Mouse (Mus musculus): ENCODE measurements around the gene Camta1. TPM values are rescaled to one million over a fixed set of nuclear protein-coding genes. Genes with fewer than 3 reads are reported as not detected.

Gene Camta1
- polyA plus RNA-seq, 1 experiment from 2014 or later = 61.9 TPM

- no peak overlapping the region for H3K9ac ChIP-seq (ENCODE audit: low read length)
- ATAC-seq (ENCODE audit: low FRiP score, low TSS enrichment) (no peak), DNase-seq (ENCODE audit: low spot score) (no peak)
- H3K9me3 ChIP-seq (ENCODE audit: control insufficient read depth, low read length) = no peaks in the 10 kb centered on the region
- TF ChIP-seq EP300 (optimal IDR thresholded peaks at IDR 0.05) (no peak), CTCF (IDR thresholded peaks at IDR 0.05; ENCODE audit: low read depth) (no peak)
- H3K36me3 ChIP-seq (ENCODE audit: control insufficient read depth, insufficient read depth, low read length) = no peaks in the 10 kb centered on the region
- H3K27me3 ChIP-seq (ENCODE audit: control insufficient read depth, insufficient read depth, low read length) = no peaks in the 10 kb centered on the region
- WGBS = 74% methylated on average over 7 of the region's 7 CpGs
- no peak overlapping the region for H3K27ac ChIP-seq (replicated peaks)
- H3K4me3 ChIP-seq (ENCODE audit: low read depth, low read length) = no peak overlapping the region
- no peak overlapping the region for H3K4me2 ChIP-seq (replicated peaks; ENCODE audit: low read depth)
- no peaks in the 10 kb centered on the region for H3K4me1 ChIP-seq (replicated peaks; ENCODE audit: control insufficient read depth, insufficient read depth)
These were observed 268.6 kb downstream of the Camta1 start for GRCm38 (mm10) chr4:151593042-151593441.

GRCm38 (mm10) chr4:151586074-151586473 lies 275.6 kb downstream of the Camta1 start:
- ATAC-seq (ENCODE audit: low FRiP score, low TSS enrichment) (no peak), DNase-seq (ENCODE audit: low spot score) (no peak)
- H3K9me3 ChIP-seq (ENCODE audit: control insufficient read depth, low read length) = no peaks in the 10 kb centered on the region
- H3K27me3 ChIP-seq (ENCODE audit: control insufficient read depth, insufficient read depth, low read length) = no peaks in the 10 kb centered on the region
- no peak overlapping the region for H3K27ac ChIP-seq (replicated peaks)
- H3K4me3 ChIP-seq (ENCODE audit: low read depth, low read length) = no peak overlapping the region
- H3K4me1 ChIP-seq (replicated peaks; ENCODE audit: control insufficient read depth, insufficient read depth) = no peaks in the 10 kb centered on the region
- no peaks in the 10 kb centered on the region for H3K36me3 ChIP-seq (ENCODE audit: control insufficient read depth, insufficient read depth, low read length)
- 66% methylated on average over 9 of the region's 9 CpGs for WGBS
- TF ChIP-seq EP300 (optimal IDR thresholded peaks at IDR 0.05) (no peak), CTCF (IDR thresholded peaks at IDR 0.05; ENCODE audit: low read depth) (no peak)
- H3K9ac ChIP-seq (ENCODE audit: low read length) = no peak overlapping the region
- H3K4me2 ChIP-seq (replicated peaks; ENCODE audit: low read depth) = no peak overlapping the region

GRCm38 (mm10) chr4:151577961-151578360 lies 283.7 kb downstream of the Camta1 start:
- H3K9me3 ChIP-seq (ENCODE audit: control insufficient read depth, low read length) = no peaks in the 10 kb centered on the region
- TF ChIP-seq EP300 (optimal IDR thresholded peaks at IDR 0.05) = no peak
- TF ChIP-seq CTCF (IDR thresholded peaks at IDR 0.05; ENCODE audit: low read depth) = no peak
- no peak for DNase-seq (ENCODE audit: low spot score)
- no peak overlapping the region for H3K4me2 ChIP-seq (replicated peaks; ENCODE audit: low read depth)
- no peak overlapping the region for H3K27ac ChIP-seq (replicated peaks)
- 60% methylated on average over 3 of the region's 3 CpGs for WGBS
- no peak overlapping the region for H3K9ac ChIP-seq (ENCODE audit: low read length)
- no peaks in the 10 kb centered on the region for H3K36me3 ChIP-seq (ENCODE audit: control insufficient read depth, insufficient read depth, low read length)
- no peaks in the 10 kb centered on the region for H3K27me3 ChIP-seq (ENCODE audit: control insufficient read depth, insufficient read depth, low read length)
- no peak for ATAC-seq (ENCODE audit: low FRiP score, low TSS enrichment)
- no peak overlapping the region for H3K4me3 ChIP-seq (ENCODE audit: low read depth, low read length)
- H3K4me1 ChIP-seq (replicated peaks; ENCODE audit: control insufficient read depth, insufficient read depth) = no peaks in the 10 kb centered on the region

GRCm38 (mm10) chr4:151576291-151577108 lies 285.2 kb downstream of the Camta1 start:
- 73% methylated on average over 15 of the region's 15 CpGs for WGBS

GRCm38 (mm10) chr4:151572716-151573115 lies 289.0 kb downstream of the Camta1 start:
- 51% methylated on average over 5 of the region's 5 CpGs for WGBS
- Histone ChIP-seq H3K9ac (ENCODE audit: low read length) (no peak overlapping the region), H3K27ac (replicated peaks) (no peak overlapping the region), H3K9me3 (ENCODE audit: control insufficient read depth, low read length) (no peaks in the 10 kb centered on the region), H3K36me3 (ENCODE audit: control insufficient read depth, insufficient read depth, low read length) (no peaks in the 10 kb centered on the region), H3K4me3 (ENCODE audit: low read depth, low read length) (no peak overlapping the region), H3K27me3 (ENCODE audit: control insufficient read depth, insufficient read depth, low read length) (no peaks in the 10 kb centered on the region), H3K4me1 (replicated peaks; ENCODE audit: control insufficient read depth, insufficient read depth) (no peaks in the 10 kb centered on the region), H3K4me2 (replicated peaks; ENCODE audit: low read depth) (no peak overlapping the region)
- TF ChIP-seq EP300 (optimal IDR thresholded peaks at IDR 0.05) (no peak), CTCF (IDR thresholded peaks at IDR 0.05; ENCODE audit: low read depth) (no peak)
- DNase-seq (ENCODE audit: low spot score) = no peak
- ATAC-seq (ENCODE audit: low FRiP score, low TSS enrichment) = no peak

More at GRCm38 (mm10) chr4:151576291-151577108, 285.2 kb downstream of the Camta1 start:
- TF ChIP-seq EP300 (optimal IDR thresholded peaks at IDR 0.05) (no peak), CTCF (IDR thresholded peaks at IDR 0.05; ENCODE audit: low read depth) (no peak)
- no peaks in the 10 kb centered on the region for H3K4me1 ChIP-seq (replicated peaks; ENCODE audit: control insufficient read depth, insufficient read depth)
- no peak for DNase-seq (ENCODE audit: low spot score)
- H3K4me2 ChIP-seq (replicated peaks; ENCODE audit: low read depth) = no peak overlapping the region
- H3K9me3 ChIP-seq (ENCODE audit: control insufficient read depth, low read length) = no peaks in the 10 kb centered on the region
- H3K27ac ChIP-seq (replicated peaks) = no peak overlapping the region
- no peak overlapping the region for H3K4me3 ChIP-seq (ENCODE audit: low read depth, low read length)
- ATAC-seq (ENCODE audit: low FRiP score, low TSS enrichment) = no peak
- H3K9ac ChIP-seq (ENCODE audit: low read length) = no peak overlapping the region
- no peaks in the 10 kb centered on the region for H3K36me3 ChIP-seq (ENCODE audit: control insufficient read depth, insufficient read depth, low read length)
- no peaks in the 10 kb centered on the region for H3K27me3 ChIP-seq (ENCODE audit: control insufficient read depth, insufficient read depth, low read length)

GRCm38 (mm10) chr4:151569586-151569985 lies 292.1 kb downstream of the Camta1 start:
- no peaks in the 10 kb centered on the region for H3K36me3 ChIP-seq (ENCODE audit: control insufficient read depth, insufficient read depth, low read length)
- no peaks in the 10 kb centered on the region for H3K27me3 ChIP-seq (ENCODE audit: control insufficient read depth, insufficient read depth, low read length)
- H3K9ac ChIP-seq (ENCODE audit: low read length) = no peak overlapping the region
- no peaks in the 10 kb centered on the region for H3K4me1 ChIP-seq (replicated peaks; ENCODE audit: control insufficient read depth, insufficient read depth)
- TF ChIP-seq EP300 (optimal IDR thresholded peaks at IDR 0.05) = no peak
- no peak for TF ChIP-seq CTCF (IDR thresholded peaks at IDR 0.05; ENCODE audit: low read depth)
- ATAC-seq (ENCODE audit: low FRiP score, low TSS enrichment) (no peak), DNase-seq (ENCODE audit: low spot score) (no peak)
- no peak overlapping the region for H3K27ac ChIP-seq (replicated peaks)
- H3K4me2 ChIP-seq (replicated peaks; ENCODE audit: low read depth) = no peak overlapping the region
- no peaks in the 10 kb centered on the region for H3K9me3 ChIP-seq (ENCODE audit: control insufficient read depth, low read length)
- 65% methylated on average over 3 of the region's 3 CpGs for WGBS
- no peak overlapping the region for H3K4me3 ChIP-seq (ENCODE audit: low read depth, low read length)

All from stomach, postnatal 0 days (tissue).